Mouse (Mus musculus) midbrain, embryonic 15.5 days (tissue): ENCODE data around the gene Chn2. TPM values are rescaled to one million over a fixed set of nuclear protein-coding genes. Genes with fewer than 3 reads are reported as not detected.

Experiments
- ATAC-seq: fragments of 200-750 bp; cut with Nextera tagmentation; replicated peaks from 2 replicates; pipeline ENCODE4 v1.8.0; 2017; ENCODE audit warnings: moderate TSS enrichment
- H3K27ac ChIP-seq: fragments of 300-500 bp; sonication (generic); 2 replicates; pipeline ENCODE4 v1.5.1; 2015; ENCODE audit warnings: mild to moderate bottlenecking, inconsistent platforms
- H3K27me3 ChIP-seq: fragments of 300-500 bp; sonication (generic); replicated peaks from 2 replicates; pipeline ENCODE4 v1.6.1; 2015; ENCODE audit warnings: inconsistent platforms
- H3K36me3 ChIP-seq: fragments of 300-500 bp; sonication (generic); replicated peaks from 2 replicates; pipeline ENCODE4 v1.6.1; 2015; ENCODE audit warnings: inconsistent platforms
- H3K4me1 ChIP-seq: fragments of 300-500 bp; sonication (generic); 2 replicates; pipeline ENCODE4 v1.6.1; 2015; ENCODE audit warnings: inconsistent platforms
- H3K4me2 ChIP-seq: fragments of 300-500 bp; sonication (generic); 2 replicates; pipeline ENCODE4 v1.6.1; 2015; ENCODE audit warnings: inconsistent platforms, mild to moderate bottlenecking, moderate library complexity
- H3K4me3 ChIP-seq: fragments of 300-500 bp; sonication (generic); 2 replicates; pipeline ENCODE4 v1.5.1; 2015; ENCODE audit warnings: mild to moderate bottlenecking, inconsistent platforms
- H3K9ac ChIP-seq: fragments of 300-500 bp; sonication (generic); 2 replicates; pipeline ENCODE4 v1.6.1; 2015; ENCODE audit warnings: mild to moderate bottlenecking, inconsistent platforms
- H3K9me3 ChIP-seq: fragments of 300-500 bp; sonication (generic); 2 replicates; pipeline ENCODE4 v1.6.1; 2016; ENCODE audit warnings: inconsistent platforms
- WGBS: fragments of 180-500 bp; shearing (Covaris S2); methylation state at CpG from one replicate; pipeline ENCODE4 v1.1.7; 2015; ENCODE audit warnings: mixed read lengths; 5-methylcytosine and 5-hydroxymethylcytosine counted together
- polyA plus RNA-seq: library from polyadenylated mRNA; unstranded; fragments of >200 nt; fragmentation: Nextera tagmentation; extraction: Ambion mirVana; gene quantifications from 2 replicates; pipeline ENCODE4 v1.2.1, GENCODE M21; 2015

Gene Chn2
- polyA plus RNA-seq, 1 experiment from 2014 or later, result 37.5 TPM

GRCm38 (mm10) chr6:54111416-54111984 lies 72.1 kb downstream of the Chn2 start:
- Histone ChIP-seq H3K9me3 (no peaks in the 10 kb centered on the region), H3K4me1 (peaks cover 24% of the 10 kb centered on the region), H3K36me3 (no peaks in the 10 kb centered on the region), H3K4me2 (no peak overlapping the region), H3K27me3 (no peaks in the 10 kb centered on the region), H3K9ac (no peak overlapping the region), H3K4me3 (no peak overlapping the region), H3K27ac (no peak overlapping the region)
- ATAC-seq, result no peak
- 7% methylated on average over 4 of the region's 4 CpGs for WGBS

- Histone ChIP-seq H3K9ac (no peak overlapping the region), H3K36me3 (no peaks in the 10 kb centered on the region), H3K4me1 (peaks cover 24% of the 10 kb centered on the region), H3K27ac (no peak overlapping the region), H3K4me3 (no peak overlapping the region), H3K4me2 (no peak overlapping the region), H3K9me3 (no peaks in the 10 kb centered on the region), H3K27me3 (no peaks in the 10 kb centered on the region)
- 87% methylated on average over 5 of the region's 5 CpGs for WGBS
- no peak for ATAC-seq
These were observed 74.0 kb downstream of the Chn2 start for GRCm38 (mm10) chr6:54113338-54113737.

GRCm38 (mm10) chr6:54114412-54114811 lies 75.1 kb downstream of the Chn2 start:
- H3K36me3 ChIP-seq, result no peaks in the 10 kb centered on the region
- H3K27ac ChIP-seq, result no peak overlapping the region
- no peaks in the 10 kb centered on the region for H3K9me3 ChIP-seq
- no peak overlapping the region for H3K4me2 ChIP-seq
- no peak for ATAC-seq
- H3K4me3 ChIP-seq, result no peak overlapping the region
- WGBS, result 91% methylated on average over 6 of the region's 6 CpGs
- H3K4me1 ChIP-seq, result peaks cover 24% of the 10 kb centered on the region
- H3K27me3 ChIP-seq, result no peaks in the 10 kb centered on the region
- no peak overlapping the region for H3K9ac ChIP-seq

GRCm38 (mm10) chr6:54116299-54116698 lies 76.9 kb downstream of the Chn2 start:
- H3K27ac ChIP-seq, result no peak overlapping the region
- H3K4me1 ChIP-seq, result peaks cover 19% of the 10 kb centered on the region
- no peak for ATAC-seq
- no peak overlapping the region for H3K4me2 ChIP-seq
- H3K36me3 ChIP-seq, result no peaks in the 10 kb centered on the region
- H3K9ac ChIP-seq, result no peak overlapping the region
- H3K4me3 ChIP-seq, result no peak overlapping the region
- no peaks in the 10 kb centered on the region for H3K27me3 ChIP-seq
- H3K9me3 ChIP-seq, result no peaks in the 10 kb centered on the region
- 88% methylated on average over 9 of the region's 9 CpGs for WGBS

- no peaks in the 10 kb centered on the region for H3K36me3 ChIP-seq
- no peak overlapping the region for H3K9ac ChIP-seq
- no peak overlapping the region for H3K4me2 ChIP-seq
- H3K9me3 ChIP-seq, result no peaks in the 10 kb centered on the region
- peaks cover 12% of the 10 kb centered on the region for H3K4me1 ChIP-seq
- no peak for ATAC-seq
- H3K27me3 ChIP-seq, result no peaks in the 10 kb centered on the region
- no peak overlapping the region for H3K4me3 ChIP-seq
- WGBS, result 95% methylated on average over 7 of the region's 7 CpGs
- H3K27ac ChIP-seq, result no peak overlapping the region
These were observed 77.7 kb downstream of the Chn2 start for GRCm38 (mm10) chr6:54117001-54117591.

- H3K9me3 ChIP-seq, result no peaks in the 10 kb centered on the region
- H3K4me2 ChIP-seq, result no peak overlapping the region
- H3K4me1 ChIP-seq, result peaks cover 8% of the 10 kb centered on the region
- no peak overlapping the region for H3K4me3 ChIP-seq
- no peak overlapping the region for H3K9ac ChIP-seq
- no peaks in the 10 kb centered on the region for H3K27me3 ChIP-seq
- ATAC-seq, result no peak
- H3K36me3 ChIP-seq, result no peaks in the 10 kb centered on the region
- no peak overlapping the region for H3K27ac ChIP-seq
- 72% methylated on average over 3 of the region's 3 CpGs for WGBS
These were observed 79.0 kb downstream of the Chn2 start for GRCm38 (mm10) chr6:54118395-54118794.

GRCm38 (mm10) chr6:54118897-54119296 lies 79.5 kb downstream of the Chn2 start:
- peaks cover 8% of the 10 kb centered on the region for H3K4me1 ChIP-seq
- no peaks in the 10 kb centered on the region for H3K27me3 ChIP-seq
- 82% methylated on average over 4 of the region's 4 CpGs for WGBS
- ATAC-seq, result no peak
- H3K4me2 ChIP-seq, result no peak overlapping the region
- H3K36me3 ChIP-seq, result no peaks in the 10 kb centered on the region
- H3K4me3 ChIP-seq, result no peak overlapping the region
- no peaks in the 10 kb centered on the region for H3K9me3 ChIP-seq
- H3K27ac ChIP-seq, result no peak overlapping the region
- H3K9ac ChIP-seq, result no peak overlapping the region

GRCm38 (mm10) chr6:54119461-54119860 lies 80.1 kb downstream of the Chn2 start:
- Histone ChIP-seq H3K27ac (no peak overlapping the region), H3K9me3 (no peaks in the 10 kb centered on the region), H3K9ac (no peak overlapping the region), H3K36me3 (no peaks in the 10 kb centered on the region), H3K4me1 (peaks cover 8% of the 10 kb centered on the region), H3K4me2 (no peak overlapping the region), H3K27me3 (no peaks in the 10 kb centered on the region), H3K4me3 (no peak overlapping the region)
- no peak for ATAC-seq
- 28% methylated on average over 2 of the region's 2 CpGs for WGBS

- WGBS, result 22% methylated on average over 13 of the region's 13 CpGs
- Histone ChIP-seq H3K4me1 (peaks cover 8% of the 10 kb centered on the region), H3K27me3 (no peaks in the 10 kb centered on the region), H3K9ac (no peak overlapping the region), H3K9me3 (no peaks in the 10 kb centered on the region), H3K4me2 (no peak overlapping the region), H3K36me3 (no peaks in the 10 kb centered on the region), H3K4me3 (no peak overlapping the region), H3K27ac (peak overlapping the region; percentile 60; the same call in 1 of the 2 replicates)
- peak; percentile 75 for ATAC-seq
These were observed 80.7 kb downstream of the Chn2 start for GRCm38 (mm10) chr6:54119885-54120666.

GRCm38 (mm10) chr6:54120889-54121288 lies 81.5 kb downstream of the Chn2 start:
- Histone ChIP-seq H3K4me2 (no peak overlapping the region), H3K36me3 (no peaks in the 10 kb centered on the region), H3K9ac (no peak overlapping the region), H3K4me1 (peaks cover 8% of the 10 kb centered on the region), H3K27me3 (no peaks in the 10 kb centered on the region), H3K27ac (no peak overlapping the region), H3K4me3 (no peak overlapping the region), H3K9me3 (no peaks in the 10 kb centered on the region)
- no peak for ATAC-seq
- WGBS, result 91% methylated on average over 5 of the region's 5 CpGs

GRCm38 (mm10) chr6:54124519-54124918 lies 85.2 kb downstream of the Chn2 start:
- H3K4me2 ChIP-seq, result no peak overlapping the region
- no peak overlapping the region for H3K4me3 ChIP-seq
- 79% methylated on average over 3 of the region's 3 CpGs for WGBS
- H3K4me1 ChIP-seq, result peaks cover 24% of the 10 kb centered on the region
- H3K27me3 ChIP-seq, result no peaks in the 10 kb centered on the region
- no peak overlapping the region for H3K27ac ChIP-seq
- H3K36me3 ChIP-seq, result no peaks in the 10 kb centered on the region
- ATAC-seq, result no peak
- H3K9me3 ChIP-seq, result no peaks in the 10 kb centered on the region
- no peak overlapping the region for H3K9ac ChIP-seq

- 84% methylated on average over 5 of the region's 5 CpGs for WGBS
- peaks cover 16% of the 10 kb centered on the region for H3K4me1 ChIP-seq
- ATAC-seq, result no peak
- no peaks in the 10 kb centered on the region for H3K36me3 ChIP-seq
- no peaks in the 10 kb centered on the region for H3K27me3 ChIP-seq
- no peak overlapping the region for H3K4me2 ChIP-seq
- H3K9me3 ChIP-seq, result no peaks in the 10 kb centered on the region
- no peak overlapping the region for H3K9ac ChIP-seq
- no peak overlapping the region for H3K4me3 ChIP-seq
- no peak overlapping the region for H3K27ac ChIP-seq
These were observed 86.2 kb downstream of the Chn2 start for GRCm38 (mm10) chr6:54125536-54125935.
